Mouse (Mus musculus): ENCODE results near the gene Exosc3.
"Not testable (repeated sequence)": the region's sequence is repeated elsewhere in the genome, so short reads cannot be mapped to it uniquely, and the experiment has no call there.

DNA sequence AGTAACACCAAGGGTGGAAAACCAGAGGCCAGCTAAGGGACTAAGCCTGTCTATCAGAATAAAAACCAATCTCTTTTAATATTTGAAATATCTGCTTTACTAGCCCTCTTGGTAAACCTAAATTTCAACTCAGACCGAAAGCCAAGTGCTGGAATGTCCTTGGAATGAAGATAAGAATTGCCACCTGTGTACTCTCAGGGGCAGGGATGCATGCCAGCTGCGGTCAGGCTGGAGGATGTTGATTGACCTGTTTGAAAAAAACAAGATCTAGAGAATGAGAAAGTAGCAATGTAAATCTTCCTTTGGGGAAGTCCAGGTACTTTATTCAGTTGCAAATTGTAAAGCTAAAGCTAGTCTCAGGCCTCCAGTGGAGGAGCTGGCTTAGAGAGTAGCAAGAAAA lies 39.6 kb upstream of the Exosc3 start:
- TF ChIP-seq CTCF (IDR thresholded peaks at IDR 0.05; ENCODE audit: low read depth); EP300 (optimal IDR thresholded peaks at IDR 0.05): not testable (repeated sequence)

All from stomach, postnatal 0 days (tissue).